Mouse (Mus musculus) adrenal gland, postnatal 14 days (tissue): ENCODE measurements around the gene Pde11a. TPM values are rescaled to one million over a fixed set of nuclear protein-coding genes. Genes with fewer than 3 reads are reported as not detected.

Experiments
- DNase-seq: peaks from one replicate; pipeline ENCODE4 v3.0.0; 2021; ENCODE audit warnings: mixed read lengths
- microRNA-seq, 2 experiments: library from miRNA; unstranded; fragments of <30 nt; microRNA quantifications; one replicate each; pipeline ENCODE4 v1.2.0; 2021
- total RNA-seq: library from RNA; stranded (reverse); gene quantifications from 2 replicates; pipeline ENCODE4 v1.2.3, GENCODE M21; 2021

Pde11a gene
- total RNA-seq, 1 experiment from 2014 or later, result 0.26 TPM

GRCm38 (mm10) chr2:75959850-75960365, 378.7 kb downstream of the Pde11a start:
- peak; percentile 20 for DNase-seq

- peak; percentile 43 for DNase-seq
These were observed 379.3 kb downstream of the Pde11a start for GRCm38 (mm10) chr2:75959183-75959849.

GRCm38 (mm10) chr2:75955709-75956108, 382.9 kb downstream of the Pde11a start:
- no peak for DNase-seq

GRCm38 (mm10) chr2:75953320-75953719, 385.3 kb downstream of the Pde11a start:
- no peak for DNase-seq

- no peak for DNase-seq
These were observed 387.9 kb downstream of the Pde11a start for GRCm38 (mm10) chr2:75950685-75951084.

Small RNA genes lying within 50 kb of the gene (microRNA-seq; reads per million reads assigned to microRNA genes)
- 0 reads per million in 2 experiments for gene Gm44337

Other genes starting within 250 kb of the Pde11a start
- gene Cyct, start 21.7 kb upstream of the Pde11a start, total RNA-seq, result not detected in 2 replicates
- 37.4 and 45.4 TPM in 2 replicates for gene Rbm45, start 31.2 kb upstream of the Pde11a start, total RNA-seq
- 19.0 and 22.5 TPM in 2 replicates for gene Osbpl6, start 67.7 kb upstream of the Pde11a start, total RNA-seq